Mouse (Mus musculus): ENCODE results near the gene Rnf103.
A peak's percentile ranks its signal among the peaks of the same experiment; 100 is the strongest.

Rnf103 gene

GRCm38 (mm10) chr6:71492756-71493674, 679 bp upstream of the Rnf103 start:
- peak; percentile 20 for DNase-seq (ENCODE audit: low read depth, low spot score)

DNA sequence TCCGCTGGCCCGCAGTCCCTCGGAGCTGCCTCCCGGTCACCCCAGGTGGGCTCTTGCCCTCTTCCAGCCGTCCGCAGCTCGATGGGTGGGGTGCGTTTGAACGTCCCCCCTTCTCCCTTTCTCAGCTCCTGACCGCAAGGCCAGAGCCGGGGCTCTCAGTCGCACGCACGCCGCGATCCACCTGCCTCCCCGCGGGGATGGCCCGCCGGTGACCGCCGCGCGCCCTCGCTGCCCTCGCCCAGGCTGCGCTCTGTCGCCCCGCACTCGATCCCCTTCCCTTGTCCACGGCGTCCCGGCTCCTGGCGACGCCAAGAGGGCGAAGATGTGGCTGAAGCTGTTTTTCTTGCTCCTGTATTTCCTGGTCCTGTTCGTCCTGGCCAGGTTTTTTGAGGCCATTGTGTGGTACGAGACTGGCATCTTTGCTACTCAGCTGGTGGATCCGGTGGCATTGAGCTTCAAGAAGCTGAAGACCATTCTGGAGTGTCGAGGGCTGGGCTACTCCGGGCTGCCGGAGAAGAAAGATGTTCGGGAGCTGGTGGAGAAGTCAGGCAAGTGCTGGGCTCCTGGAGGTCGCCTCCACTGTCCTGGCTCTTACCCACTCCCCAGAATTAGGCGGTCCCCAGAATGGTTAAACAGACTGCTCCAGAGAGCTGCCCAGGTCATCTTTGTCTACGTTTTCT, 787 bp downstream of the Rnf103 start:
- peak; percentile 35 for DNase-seq (ENCODE audit: low read depth, low spot score)

GRCm38 (mm10) chr6:71500575-71500974, 6.9 kb downstream of the Rnf103 start:
- no peak for DNase-seq (ENCODE audit: low read depth, low spot score)

- DNase-seq (ENCODE audit: low read depth, low spot score): no peak
Observed at GRCm38 (mm10) chr6:71503001-71503400, 9.3 kb downstream of the Rnf103 start.

DNA sequence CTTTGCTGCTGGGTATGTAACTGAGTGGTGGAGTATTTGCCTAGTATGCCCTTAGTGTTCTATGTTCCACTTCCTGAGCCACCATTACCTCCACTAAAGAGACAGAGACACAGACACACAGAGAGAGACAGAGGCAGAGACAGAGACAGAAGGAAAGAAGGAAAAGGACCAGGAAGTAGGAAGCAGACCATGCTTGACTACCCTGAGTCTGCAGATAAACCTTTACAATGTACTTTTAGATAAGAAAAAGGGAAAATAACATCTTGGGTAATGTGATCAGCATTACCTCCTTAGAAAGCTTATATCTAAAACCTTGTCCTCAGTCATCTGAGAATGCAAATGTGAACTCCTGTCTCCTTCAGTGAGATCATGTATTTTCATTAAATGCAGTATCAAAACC, 10.0 kb downstream of the Rnf103 start:
- no peak for DNase-seq (ENCODE audit: low read depth, low spot score)

- DNase-seq (ENCODE audit: low read depth, low spot score): no peak
Observed at GRCm38 (mm10) chr6:71504091-71504490, 10.4 kb downstream of the Rnf103 start.

GRCm38 (mm10) chr6:71505671-71506070, 12.0 kb downstream of the Rnf103 start:
- no peak for DNase-seq (ENCODE audit: low read depth, low spot score)

GRCm38 (mm10) chr6:71519476-71519875, 25.8 kb downstream of the Rnf103 start:
- DNase-seq (ENCODE audit: low read depth, low spot score): no peak

DNA sequence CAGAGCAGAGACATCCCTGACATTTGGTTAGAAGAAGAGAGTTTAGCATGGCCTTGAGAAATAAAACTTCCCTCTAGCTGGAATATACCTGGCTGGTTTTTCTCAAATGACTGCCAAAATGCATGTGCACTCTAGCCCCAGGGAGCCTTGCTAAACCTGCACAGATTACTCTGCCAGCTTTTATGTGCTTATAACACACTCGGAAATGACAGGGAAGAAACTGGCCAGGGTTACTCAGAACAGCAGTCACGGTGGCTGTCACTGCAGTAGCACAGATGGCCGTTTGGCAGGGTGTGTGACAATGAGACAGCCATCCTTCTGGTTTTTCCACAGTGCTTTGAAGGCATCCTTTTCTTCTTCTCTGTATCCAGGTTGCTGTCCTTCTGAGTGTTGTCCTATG, 31.9 kb downstream of the Rnf103 start:
- no peak for DNase-seq (ENCODE audit: low read depth, low spot score)

GRCm38 (mm10) chr6:71527056-71527455, 33.4 kb downstream of the Rnf103 start:
- no peak for DNase-seq (ENCODE audit: low read depth, low spot score)

DNA sequence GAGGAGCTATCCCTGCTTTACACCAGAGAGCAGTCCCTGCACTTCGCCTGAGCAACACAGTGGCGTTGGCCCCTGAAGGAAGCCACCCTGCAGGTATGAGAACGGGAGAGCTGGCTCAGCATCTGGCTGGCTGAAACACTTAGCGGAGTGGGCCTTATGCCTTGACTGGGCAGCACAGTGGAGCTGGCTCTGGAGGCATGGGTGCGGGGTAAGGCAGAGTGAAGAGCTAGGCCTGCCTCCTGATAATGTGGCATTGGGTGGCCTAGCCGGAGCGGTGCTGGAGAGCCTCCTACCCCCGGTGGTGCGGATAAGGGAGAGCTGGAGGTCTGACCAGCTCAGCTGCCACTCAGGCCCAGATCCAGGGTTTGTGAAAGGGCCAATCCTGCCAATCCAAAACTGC, 34.1 kb downstream of the Rnf103 start:
- DNase-seq (ENCODE audit: low read depth, low spot score): no peak

DNA sequence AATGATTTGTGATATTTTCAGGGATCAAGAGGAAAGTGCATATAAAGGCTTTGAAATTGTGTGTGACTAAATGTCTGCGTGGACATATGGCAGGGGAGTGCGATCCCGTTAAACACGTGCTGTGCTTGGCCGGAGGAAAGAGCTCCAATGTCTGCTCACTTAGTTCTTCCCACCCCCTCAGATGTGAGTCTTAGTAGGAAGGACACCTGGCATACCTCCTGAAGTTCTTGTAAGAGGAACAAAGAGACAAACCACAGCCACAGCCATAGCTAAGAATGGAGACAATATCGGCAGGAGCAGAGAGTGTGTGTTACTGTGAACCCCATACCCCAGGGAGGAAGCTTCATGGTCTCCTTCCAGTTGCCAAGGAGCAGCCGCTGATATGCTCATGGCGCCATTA, 36.5 kb downstream of the Rnf103 start:
- DNase-seq (ENCODE audit: low read depth, low spot score): no peak

GRCm38 (mm10) chr6:71537286-71537685, 43.6 kb downstream of the Rnf103 start:
- DNase-seq (ENCODE audit: low read depth, low spot score): no peak

DNA sequence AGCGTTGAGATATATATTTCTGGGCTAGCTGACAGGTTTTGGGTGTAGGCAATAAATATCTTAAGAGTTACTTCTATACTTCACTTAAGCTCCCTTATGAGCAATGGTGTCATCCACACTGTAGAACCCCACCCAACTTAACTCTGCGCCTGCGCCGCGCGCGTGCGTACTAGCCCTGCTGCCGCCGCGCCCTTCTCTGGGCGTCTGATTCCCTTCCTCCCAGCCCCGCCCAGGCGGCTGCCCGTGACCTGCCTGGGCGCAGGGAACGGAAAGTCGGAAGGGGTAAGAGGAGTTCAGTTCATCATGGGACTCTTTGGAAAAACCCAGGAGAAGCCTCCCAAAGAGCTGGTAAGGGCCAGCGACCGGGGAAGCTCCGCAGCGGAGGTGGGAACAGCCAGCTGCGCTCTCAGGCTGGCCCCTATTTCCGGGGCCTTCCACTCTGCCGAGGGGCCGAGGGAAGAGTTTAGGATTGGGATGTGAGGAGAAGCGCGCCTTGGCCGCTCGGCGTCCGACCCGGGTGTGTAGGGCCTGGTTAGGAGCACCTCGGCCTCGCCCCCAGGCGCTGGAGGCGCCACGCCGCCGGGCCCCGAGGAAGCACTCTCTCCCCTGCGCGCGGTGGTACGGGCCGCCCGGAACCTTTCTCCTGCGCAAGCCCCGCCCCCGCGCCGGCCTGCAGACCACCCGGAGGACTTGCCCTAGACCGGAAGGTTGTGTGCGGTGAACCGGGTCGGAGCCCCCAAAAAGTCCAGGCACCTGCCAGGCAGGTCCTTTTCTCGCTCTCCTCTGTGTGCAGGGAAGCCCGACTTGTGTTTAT, 50.2 kb downstream of the Rnf103 start, which contains the start of gene Chmp3:
Gene Chmp3 (plus strand): TSS at position 112 of the 814 bp plus-strand sequence.
- peak; percentile 92 for DNase-seq (ENCODE audit: low read depth, low spot score)

DNA sequence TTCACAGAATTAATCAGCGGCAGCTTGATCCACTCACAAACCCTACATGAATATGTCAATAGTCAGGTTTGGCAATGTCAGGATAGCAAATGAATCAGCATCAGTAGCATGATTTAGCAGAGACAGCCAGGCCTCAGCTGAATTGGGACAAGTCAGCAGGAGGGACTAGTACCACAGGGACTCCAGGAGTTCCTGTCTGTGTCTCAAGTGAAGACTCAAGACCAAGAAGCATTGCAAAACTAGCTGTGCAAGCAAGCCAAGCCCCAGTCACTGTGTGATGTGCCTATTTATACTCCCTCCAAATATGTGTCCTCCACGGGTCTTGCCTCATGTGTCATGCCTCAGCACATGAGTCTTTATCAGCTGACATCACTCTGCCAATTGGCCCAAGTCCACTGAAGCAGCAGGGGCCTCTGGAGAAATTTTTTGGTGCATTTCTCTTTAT, 61.8 kb downstream of the Rnf103 start:
- DNase-seq (ENCODE audit: low read depth, low spot score): no peak

- no peak for DNase-seq (ENCODE audit: low read depth, low spot score)
Observed at GRCm38 (mm10) chr6:71556826-71557225, 63.1 kb downstream of the Rnf103 start.

Data from forelimb bud, embryonic 11.5 days (tissue).